11 mouse cellular contexts compared by ENCODE assay signal in genomic region chr15:86582240-86583090, GRCm38 (mm10).
DNase-seq lines count a peak whose midpoint lies in the region; TF ChIP-seq lines count a peak whose summit lies in the region.
"Had no signal": no experiment of that assay in that cellular context is flagged by ENCODE, and none has a peak within 500 bp of the region (broad histone marks: within the 10 kb centered on the region; RNA-seq: fewer than 3 reads in every experiment).

No protein-coding gene starts in this region.

- no peak for TF ChIP-seq POLR2A in lung, adult 2 months (IDR thresholded peaks at IDR 0.05; ENCODE audit: borderline replicate concordance, extremely low read depth, low read depth, low read length)

- H3K4me1 ChIP-seq in lung, adult 2 months (ENCODE audit: control insufficient read depth, insufficient read depth, low read length): no peaks in the 10 kb centered on the region
- H3K4me1 ChIP-seq: embryonic facial prominence, embryonic 13.5 days; neural tube, embryonic 13.5 days had no signal

- WGBS in lung, adult 2 months: 60% methylated on average over 7 of the region's 7 CpGs

- DNase-seq in adrenal gland, adult (ENCODE audit: inconsistent age in 2 of 2, low spot score in 1 of 2): peak; percentile 22 to 53
- DNase-seq in adrenal gland, postnatal 25 days: no peak
- peak; percentile 12 for DNase-seq in lung, adult 18-20 months
- DNase-seq in lung, adult 2 months: no peak
- DNase-seq in heart, adult 9 months (ENCODE audit: low spot score in 2 of 2): peak; percentile 21 to 47
- peak; percentile 23 for DNase-seq in lung, postnatal 25 days (ENCODE audit: low spot score)
- DNase-seq in frontal cortex, postnatal 36 days (ENCODE audit: low spot score in 2 of 2): no peak
- no peak for DNase-seq in kidney, postnatal 10 days
- DNase-seq: gastrocnemius, postnatal 10 days had no signal

- H3K4me3 ChIP-seq in lung, adult 2 months (replicated peaks; ENCODE audit: extremely low read depth, low read depth, low read length): no peak overlapping the region
- H3K4me3 ChIP-seq: embryonic facial prominence, embryonic 13.5 days; neural tube, embryonic 13.5 days had no signal

- TF ChIP-seq CTCF in lung, adult 2 months (IDR thresholded peaks at IDR 0.05; ENCODE audit: insufficient read depth, low read length): no peak

Comparison
In these comparisons a context has a peak if more than half of its experiments do, and no peak if none do; other contexts are left out.
1. DNase-seq: peak in adrenal gland, adult (2 of 2), lung, adult 18-20 months (2 of 2), heart, adult 9 months (2 of 2) and lung, postnatal 25 days (single experiment); none in adrenal gland, postnatal 25 days (single experiment), lung, adult 2 months (single experiment), frontal cortex, postnatal 36 days (0 of 2) and kidney, postnatal 10 days (single experiment).